Mouse (Mus musculus): Measurements from ENCODE around the gene Homer2.

Gene Homer2

DNA sequence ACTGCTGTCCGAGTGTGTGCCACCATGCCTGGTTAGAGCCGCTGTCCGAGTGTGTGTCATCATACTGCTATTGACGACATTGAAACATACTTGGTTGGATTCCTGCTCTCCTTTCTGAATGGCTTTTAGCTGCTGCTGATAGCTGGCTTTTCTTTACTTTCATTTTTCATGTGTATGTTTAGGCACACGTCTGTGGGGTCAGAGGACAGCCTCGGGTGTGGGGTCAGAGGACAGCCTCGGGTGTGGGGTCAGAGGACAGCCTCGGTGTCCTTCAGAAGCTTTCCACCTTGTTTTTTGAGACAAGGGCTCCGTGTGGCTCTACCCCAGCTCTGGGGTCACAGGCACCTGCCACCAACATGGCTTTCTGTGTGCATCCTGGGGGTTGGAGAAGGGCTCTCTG, 114.6 kb downstream of the Homer2 start:
- DNase-seq (ENCODE audit: low spot score in 2 of 2), result no peak

DNA sequence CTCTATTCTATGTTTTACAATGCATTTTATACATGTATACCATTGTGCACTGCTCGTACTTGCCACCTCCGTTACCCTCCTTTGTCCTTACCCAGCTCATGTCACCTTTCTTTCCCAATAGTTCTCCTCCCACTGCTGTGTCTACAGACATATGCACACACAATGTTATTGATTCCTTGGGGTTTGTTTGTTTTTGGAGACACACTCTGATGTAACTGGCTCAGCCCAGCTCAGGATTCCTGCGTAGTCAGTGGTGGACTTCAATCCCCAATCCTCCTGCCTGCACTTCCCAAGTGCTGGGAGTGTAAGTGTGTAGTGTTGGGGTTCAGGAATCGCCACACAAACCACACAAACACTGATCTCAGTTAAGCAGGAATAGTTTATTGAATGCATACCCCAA, 120.1 kb downstream of the Homer2 start:
- no peak for DNase-seq (ENCODE audit: low spot score in 2 of 2)

DNA sequence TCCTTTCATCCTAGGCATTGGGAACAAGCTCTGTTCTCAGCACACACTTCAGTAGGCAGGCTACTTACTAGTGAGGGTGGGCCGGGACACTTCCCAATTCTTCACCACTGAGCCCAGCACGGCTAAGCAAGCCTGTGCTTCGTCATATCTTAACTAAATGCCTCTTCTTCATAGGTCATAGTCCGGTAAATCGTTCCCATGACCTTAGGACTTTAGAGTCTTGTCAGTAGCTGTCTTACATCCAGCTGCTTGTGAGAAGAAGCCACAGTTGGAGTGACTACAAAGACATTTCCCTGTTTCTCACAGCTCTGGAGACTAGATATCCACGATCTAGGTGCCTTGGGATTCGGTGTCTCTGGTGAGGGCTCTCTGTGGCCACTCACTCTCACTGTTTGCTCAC, 122.0 kb downstream of the Homer2 start:
- no peak for DNase-seq (ENCODE audit: low spot score in 2 of 2)

DNA sequence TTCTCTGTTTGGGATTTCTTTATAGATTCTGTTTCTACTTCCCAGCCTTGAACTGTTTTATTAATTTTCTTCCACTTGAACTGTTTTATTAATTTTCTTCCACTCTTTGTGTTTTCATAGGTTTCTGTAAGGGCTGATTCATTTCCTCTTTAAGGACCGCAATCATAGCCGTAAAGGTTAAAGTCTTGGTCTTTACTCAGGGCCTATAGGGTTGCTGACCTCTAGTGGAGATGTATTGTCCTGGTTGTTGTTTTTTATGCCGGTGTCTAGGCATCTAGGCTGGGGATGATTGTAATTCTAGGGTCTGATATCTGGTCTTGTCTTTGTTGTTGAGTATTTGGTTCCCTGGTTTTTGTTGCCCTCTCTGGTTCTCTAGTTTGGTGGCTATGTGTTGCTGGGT, 123.8 kb downstream of the Homer2 start:
- no peak for DNase-seq (ENCODE audit: low spot score in 2 of 2)

DNA sequence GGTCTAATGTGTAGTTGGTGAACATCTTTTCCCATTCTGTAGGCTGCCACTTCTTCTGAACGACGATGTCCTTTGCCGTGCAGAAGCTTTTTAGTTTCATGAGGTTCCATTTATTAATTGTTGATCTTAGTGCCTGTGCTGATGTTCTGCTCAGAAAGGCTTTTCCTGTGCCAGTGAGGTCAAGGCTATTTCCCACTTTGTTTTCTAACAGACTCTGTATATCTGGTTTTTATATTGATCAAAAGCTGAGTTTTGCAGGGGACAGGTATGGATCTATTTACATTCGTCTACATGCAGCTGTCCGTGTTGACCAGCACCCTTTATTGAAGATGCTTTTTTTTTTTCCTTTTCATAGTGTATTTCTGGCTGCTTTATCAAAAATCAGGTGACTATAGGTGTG, 128.0 kb downstream of the Homer2 start:
- no peak for DNase-seq (ENCODE audit: low spot score in 2 of 2)

DNA sequence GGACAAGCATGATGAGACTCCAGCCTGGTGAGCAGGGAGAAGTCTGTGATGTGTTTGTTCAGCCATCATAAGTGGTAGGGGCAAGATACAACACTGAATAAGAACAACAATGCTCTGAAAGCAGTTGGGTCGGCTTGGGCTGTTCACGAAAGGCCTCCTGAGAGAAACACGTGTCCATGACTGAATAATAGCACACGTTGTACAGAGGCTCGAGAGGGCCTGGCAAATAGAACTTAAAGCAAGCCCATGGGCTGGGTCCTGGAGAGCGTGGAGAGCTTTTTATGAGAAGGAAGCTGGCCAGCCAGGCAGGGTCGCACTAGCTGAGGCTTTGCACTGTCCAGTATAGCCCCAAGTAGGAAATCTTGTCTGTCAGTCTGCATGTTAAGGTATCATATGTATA, 128.9 kb downstream of the Homer2 start:
- no peak for DNase-seq (ENCODE audit: low spot score in 2 of 2)

DNA sequence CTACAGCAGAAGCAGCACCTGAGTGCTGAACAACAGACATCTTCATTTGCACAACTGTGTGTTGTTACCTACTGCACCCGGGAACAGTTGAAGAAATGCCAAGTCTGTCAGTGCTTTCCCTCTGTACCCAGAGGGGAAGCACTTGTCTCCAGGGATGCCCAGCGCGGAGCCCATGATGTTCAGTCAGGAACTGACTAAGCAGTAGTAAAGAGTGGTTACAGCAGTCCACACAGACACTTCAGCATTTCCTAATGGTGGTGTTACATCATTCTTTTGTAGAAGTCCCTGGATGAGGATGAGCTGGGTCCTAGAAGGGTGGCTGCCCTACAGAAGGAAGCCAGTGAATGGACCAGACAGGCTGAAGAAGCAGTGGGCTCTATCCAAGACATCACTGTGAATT, 129.5 kb downstream of the Homer2 start:
- no peak for DNase-seq (ENCODE audit: low spot score in 2 of 2)

DNA sequence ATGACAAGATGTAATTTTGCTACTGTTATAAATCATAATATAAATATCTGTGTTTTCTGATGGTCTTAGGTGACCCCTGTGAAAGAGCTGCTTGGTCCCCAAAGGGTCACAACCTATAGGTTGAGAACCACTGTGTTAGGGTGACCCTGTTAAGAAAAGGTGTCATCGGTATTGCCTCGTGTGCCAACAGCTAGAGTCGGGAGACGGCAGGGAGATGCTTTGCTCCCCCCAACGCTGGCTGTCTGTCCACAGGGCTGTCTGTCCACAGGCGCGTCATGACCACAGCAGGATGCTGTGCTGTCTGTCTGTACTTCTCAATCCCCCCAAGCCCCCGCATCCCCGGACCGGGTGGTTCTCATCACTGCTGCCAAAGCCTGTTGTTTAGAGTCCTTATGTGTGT, 131.7 kb downstream of the Homer2 start:
- DNase-seq (ENCODE audit: low spot score in 2 of 2), result no peak

DNA sequence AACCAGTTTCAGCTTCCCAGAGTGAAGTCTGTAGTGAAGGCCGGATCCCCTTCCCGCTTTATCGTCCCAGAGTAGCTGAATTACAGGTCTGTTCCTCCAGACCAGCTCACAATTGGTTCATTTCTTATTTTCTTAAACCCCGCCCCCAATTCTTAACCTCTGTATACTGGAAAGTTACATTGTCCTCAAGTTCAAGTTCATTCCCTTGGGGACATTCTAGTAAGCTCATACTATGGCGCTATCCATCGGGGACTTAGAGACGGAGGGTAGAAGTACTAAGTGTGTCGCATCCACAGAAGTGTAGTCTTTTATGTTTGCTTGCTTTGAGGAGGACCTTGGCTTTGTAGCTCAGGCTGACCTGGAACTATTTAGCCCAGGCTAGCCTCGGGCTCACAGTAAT, 133.5 kb downstream of the Homer2 start:
- no peak for DNase-seq (ENCODE audit: low spot score in 2 of 2)

DNA sequence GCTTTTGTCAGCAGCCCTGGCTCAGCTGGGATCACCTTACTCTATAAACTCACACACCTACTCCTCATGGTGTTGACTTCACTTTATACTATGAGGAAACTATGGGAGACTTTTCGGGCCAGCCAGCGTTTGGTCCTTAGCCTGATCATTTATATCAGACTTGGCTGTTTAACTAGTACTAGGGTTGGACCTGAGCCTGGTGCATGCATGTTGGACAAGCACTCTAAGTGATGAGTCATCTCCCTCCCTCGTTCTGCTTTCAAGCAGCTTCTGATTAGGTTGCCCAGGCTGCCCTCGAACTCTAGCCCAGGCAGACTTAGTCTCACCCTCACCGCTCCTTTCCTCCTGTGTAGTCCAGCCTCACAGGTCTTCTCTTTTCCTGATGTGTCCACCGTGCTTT, 133.9 kb downstream of the Homer2 start:
- no peak for DNase-seq (ENCODE audit: low spot score in 2 of 2)

DNA sequence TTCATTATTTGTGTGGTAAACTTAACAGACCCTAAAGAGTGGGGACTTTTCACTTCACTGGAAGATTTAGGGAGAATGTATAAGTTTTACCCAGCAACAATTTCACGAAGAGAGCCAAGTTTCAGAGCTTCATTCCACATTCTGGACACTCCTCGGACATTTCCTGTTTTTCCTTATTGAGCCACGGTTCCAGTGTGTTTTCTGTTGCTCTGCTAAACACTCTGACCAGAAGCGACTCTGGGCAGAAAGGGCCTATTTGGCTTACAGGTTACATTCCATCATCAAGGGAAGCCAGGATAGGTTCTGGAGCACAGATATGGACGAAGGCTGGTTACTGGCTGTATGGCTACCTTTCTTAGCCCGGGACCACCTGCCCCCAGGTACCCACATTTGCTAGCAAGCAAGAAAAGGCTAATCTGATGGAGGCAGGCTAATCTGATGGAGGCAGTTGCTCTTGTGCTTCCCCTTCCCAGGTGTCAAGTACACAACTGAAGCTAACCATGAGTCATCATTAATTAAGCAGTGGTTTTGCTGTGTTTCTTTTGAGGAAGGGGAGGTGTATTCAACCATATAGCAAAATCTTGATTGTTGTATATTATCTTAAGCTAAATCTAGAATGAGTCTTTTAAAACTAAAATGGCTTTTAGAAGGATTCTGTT, 134.6 kb downstream of the Homer2 start:
- no peak for DNase-seq (ENCODE audit: low spot score in 2 of 2)

DNA sequence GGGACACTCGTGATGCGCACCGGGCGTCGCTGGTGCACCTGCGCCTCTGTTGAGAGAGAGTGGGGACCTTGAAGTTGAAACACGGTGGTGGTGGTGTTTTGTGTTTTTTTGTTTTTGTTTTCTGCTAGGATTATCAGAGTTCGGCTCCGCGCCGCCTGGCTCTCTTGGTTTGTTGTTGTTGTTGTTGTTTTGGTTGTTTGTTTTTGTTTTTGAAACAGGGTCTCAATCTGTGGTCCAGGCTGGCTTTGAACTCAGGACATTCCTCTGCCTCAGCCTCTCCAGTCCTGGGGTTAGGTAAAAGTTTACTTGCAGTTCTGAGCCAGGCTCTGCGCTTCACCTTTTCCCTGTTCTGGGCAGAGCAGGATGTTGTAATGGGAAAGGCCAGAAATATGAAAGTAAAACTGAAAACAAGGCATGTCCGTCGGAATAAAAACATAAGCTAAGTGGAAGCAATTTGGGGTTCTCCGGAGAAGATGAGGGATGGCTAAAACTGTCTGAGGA, 135.3 kb downstream of the Homer2 start:
- DNase-seq (ENCODE audit: low spot score in 2 of 2), result no peak

DNA sequence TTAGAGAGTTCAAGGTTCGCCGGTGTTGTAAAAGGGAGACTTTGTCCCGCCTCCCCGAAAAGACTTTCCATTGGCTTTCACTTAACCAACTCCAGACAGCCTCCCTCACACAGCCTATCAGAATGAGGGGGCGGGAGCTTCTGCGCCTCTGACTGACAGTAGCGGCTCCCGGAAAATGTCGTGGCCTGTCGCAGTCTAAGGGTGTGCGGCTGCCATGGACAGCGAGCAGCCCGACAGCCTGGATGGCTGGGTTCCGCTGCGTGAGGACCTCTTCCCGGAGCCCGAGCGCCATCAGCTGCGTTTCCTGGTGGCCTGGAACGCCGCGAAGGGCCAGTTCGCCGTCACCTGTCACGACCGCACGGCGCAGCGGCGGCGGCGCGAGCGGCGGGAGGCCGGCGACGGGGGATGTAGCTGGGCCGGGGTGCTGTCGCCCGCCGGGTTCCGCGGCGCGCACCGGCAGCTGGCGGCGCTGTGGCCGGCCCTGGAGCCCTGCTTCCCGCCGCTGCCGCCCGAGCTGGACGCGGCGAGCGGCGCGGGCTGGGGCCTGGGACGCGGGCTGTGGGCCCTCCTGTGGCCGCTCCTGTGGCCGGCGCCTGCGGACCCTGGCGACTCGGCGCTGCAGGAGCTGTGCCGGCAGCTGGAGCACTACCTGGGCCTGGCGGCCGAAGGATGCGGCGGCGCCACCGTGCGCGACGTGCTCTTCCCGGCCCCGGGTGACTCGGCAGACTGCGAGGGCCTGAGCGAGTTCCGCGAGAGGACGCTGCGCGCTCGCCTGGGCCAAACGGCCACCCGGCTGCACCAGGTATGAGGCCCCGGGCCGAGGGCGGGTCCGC, 136.0 kb downstream of the Homer2 start, which contains the start of gene Whamm:
TSS of gene Whamm (plus strand) at position 159 of the 833 bp plus-strand sequence.
- peak; percentile 85 to 89 for DNase-seq (ENCODE audit: low spot score in 2 of 2)

DNA sequence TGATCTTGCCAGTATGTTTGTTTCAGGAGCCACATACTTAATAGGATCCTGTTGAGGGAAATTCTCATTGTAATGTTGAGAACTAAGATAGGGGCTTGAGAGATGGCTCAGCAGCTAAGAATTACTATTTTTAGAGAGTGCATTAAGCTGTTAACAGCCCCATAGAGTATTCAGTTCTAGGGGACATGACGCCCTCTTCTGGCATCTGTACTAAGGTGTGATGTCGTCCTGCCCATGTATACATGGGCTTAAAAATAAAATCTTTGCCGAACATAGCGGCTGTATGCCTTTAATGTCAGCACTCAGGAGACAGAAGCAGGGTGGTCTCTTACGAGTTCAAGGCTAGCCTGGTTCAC, 136.6 kb downstream of the Homer2 start:
- DNase-seq (ENCODE audit: low spot score in 2 of 2), result no peak

DNA sequence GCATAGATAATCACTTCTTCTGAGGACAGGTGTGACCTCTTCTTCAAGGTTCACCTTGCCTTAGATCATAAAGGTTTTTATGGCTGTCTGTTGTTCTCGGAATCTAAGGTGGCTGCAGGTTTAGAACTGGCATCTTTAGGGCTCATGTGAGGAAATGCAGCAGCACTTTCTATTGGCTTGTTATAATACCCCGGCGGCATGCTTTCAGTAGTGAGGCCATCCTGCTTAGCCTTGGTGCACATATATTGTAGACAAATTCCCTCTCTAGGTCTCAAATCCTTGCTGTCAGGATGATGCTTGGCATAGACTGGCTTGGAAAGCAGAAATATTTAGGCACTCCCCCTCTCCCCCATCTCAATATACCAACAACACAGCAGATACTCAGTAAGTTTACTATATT, 137.1 kb downstream of the Homer2 start:
- no peak for DNase-seq (ENCODE audit: low spot score in 2 of 2)

DNA sequence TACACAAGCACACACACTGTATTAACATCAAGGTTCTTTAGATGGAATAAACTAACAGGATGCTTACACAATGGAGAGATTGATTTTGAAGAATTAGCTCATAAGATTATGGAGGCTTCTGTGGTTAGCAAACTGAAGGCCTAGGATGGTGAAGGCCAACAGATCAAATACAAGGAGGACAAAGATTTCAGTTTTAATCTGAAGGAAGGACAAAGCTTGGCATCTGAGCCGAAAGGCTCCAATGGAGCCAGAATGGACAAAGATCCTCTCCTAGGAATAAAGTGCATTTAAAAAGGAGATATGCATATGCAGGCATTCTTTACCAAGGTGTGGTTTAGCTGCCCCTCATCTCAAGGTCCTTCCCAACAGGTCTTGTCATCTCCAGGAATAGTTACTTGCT, 137.5 kb downstream of the Homer2 start:
- no peak for DNase-seq (ENCODE audit: low spot score in 2 of 2)

DNA sequence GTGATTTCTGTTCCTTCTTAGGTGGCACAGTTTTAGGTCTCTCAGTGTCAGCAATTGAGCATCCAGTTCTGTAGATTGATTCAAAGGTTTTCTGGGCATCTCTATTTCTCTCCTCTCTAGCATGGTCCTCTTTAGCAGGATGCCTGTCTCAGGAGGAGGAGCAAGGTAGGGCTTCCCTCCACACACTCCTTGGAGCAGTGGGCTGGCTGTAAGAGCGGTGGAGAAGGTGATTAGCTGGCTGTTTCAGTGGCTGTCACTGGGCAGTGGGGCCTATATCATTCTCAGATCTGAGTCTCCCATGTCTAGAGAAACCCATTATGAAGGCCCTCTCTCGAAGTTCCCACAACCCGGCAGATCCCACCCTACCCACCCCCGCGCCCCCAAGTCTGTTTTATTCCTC, 139.9 kb downstream of the Homer2 start:
- DNase-seq (ENCODE audit: low spot score in 2 of 2), result no peak

DNA sequence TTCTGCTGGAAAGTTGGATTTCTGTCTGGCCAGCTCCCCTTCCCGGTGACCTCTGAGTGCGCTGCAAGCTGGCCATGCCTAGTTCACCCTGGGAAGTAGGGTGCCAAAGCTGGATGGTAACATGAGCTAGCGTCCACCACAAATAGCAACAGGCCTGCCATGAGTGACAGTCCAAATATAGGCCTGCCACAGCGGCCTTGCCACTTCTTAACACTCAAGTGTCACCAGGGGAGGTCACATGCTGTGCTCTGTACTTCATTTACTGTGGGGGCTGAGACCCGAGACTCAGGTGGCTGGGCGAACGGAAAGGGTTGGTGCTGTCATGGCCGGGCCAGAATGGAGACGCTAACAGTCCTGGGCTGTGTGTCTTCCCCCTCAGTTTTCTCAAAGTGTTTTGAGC, 140.4 kb downstream of the Homer2 start, which contains the start of gene Fsd2:
TSS of gene Fsd2 (minus strand) at position 53 of the 400 bp plus-strand sequence.
- DNase-seq (ENCODE audit: low spot score in 2 of 2), result no peak

DNA sequence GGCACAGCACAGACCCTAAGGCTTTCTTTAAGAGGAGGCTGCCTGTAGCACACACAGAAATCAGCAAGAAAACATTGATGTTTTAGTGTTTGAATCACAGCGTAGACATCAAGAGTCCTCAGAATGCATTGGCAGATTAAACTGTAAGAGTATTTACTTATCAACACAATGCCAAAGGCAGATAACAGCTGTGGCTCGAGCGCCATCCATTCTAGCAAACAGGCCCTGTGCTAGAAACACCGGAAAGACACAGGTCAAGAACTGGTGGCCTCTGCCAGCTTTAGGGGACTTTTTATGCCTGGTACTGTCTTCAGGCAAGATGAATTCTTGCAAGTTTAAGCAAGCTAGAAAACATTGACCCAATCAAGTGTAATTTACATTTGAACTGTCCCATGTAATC, 141.0 kb downstream of the Homer2 start:
- DNase-seq (ENCODE audit: low spot score in 2 of 2), result no peak

DNA sequence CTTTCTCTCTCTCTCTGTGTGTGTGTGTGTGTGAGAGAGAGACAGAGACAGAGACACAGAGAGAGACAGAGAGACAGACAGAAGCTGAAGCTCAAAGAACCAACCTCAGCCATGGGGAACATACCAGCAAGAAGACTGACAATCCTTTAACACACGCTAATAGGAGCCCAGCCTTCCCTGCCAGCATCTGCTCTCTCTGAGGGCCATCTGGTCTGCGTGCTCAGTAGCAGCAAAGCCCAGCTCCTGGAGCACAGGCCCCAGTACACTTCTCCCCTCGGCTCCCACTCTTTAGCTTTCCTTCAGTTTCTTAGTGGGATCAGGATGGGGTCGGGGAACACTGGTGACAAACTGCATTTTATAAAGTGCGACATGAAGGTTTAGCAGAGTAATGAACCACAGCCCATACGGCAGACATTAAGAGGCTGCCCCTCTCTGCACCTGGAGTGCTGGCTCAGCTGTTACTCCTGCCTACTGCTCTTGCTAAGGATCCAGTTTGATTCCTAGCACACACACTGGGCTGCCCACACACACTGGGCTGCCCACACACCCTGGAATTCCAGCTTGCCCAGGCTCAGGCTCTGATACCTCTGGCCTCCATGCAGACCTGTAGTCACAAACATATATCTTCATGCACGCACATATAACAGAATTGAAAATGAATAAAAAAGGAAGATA, 141.8 kb downstream of the Homer2 start:
- no peak for DNase-seq (ENCODE audit: low spot score in 2 of 2)

DNA sequence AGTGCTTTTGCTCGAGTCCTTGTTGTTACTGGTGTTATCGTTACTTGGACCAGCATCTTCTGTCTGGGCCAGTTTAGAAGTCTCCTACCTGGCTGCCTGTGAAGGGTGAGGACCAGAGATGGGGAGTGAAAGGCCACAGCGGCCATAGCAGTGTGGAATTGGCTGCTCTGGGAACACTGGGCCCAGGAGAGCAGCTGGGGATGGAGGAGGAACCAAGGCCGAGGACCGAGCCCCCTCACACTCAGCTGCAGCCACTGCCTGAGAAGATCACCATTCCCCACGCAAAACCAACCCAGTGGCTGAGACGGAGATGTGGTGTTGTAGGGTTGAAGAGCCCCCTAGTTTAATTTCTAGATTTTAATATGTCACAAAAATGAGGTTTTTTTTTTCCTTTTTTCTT, 142.6 kb downstream of the Homer2 start:
- no peak for DNase-seq (ENCODE audit: low spot score in 2 of 2)

DNA sequence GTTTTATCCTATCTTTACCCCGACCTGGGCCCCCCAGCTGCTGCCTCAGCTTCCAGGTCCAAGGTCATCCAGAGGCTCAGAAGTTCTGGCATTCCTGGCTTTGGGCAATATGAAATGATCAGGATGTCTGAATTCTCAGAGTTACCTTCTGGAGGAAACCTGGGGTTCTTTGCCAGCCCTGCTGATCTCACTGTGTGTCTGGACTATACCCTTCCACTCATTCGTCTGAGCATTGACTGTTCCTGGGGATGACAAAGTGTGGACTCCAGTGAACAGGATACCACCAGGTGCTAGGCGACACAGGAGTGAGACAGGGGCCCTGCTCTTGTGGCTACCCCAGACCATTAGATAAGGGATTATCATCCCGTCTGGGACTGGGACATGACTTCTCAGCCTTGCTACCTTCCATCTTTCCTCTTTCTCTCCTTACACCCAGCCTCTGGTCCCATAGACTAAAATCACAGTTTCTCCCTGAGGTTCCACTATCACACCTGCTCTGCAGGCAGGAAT, 143.8 kb downstream of the Homer2 start:
- DNase-seq (ENCODE audit: low spot score in 2 of 2), result no peak

All from natural killer cell, adult 2 months (primary cell).